Mouse (Mus musculus): ENCODE data around the gene Gm21190. TPM values are rescaled to one million over a fixed set of nuclear protein-coding genes. Genes with fewer than 3 reads are reported as not detected.
"Not testable (repeated sequence)": the region's sequence is repeated elsewhere in the genome, so short reads cannot be mapped to it uniquely, and the experiment has no call there.

Gene Gm21190
- polyA plus RNA-seq, 1 experiment: 5.0 TPM

- Histone ChIP-seq H3K27ac (ENCODE audit: control insufficient read depth, insufficient read depth, low read depth, low read length) (no peak overlapping the region), H3K36me3 (ENCODE audit: control insufficient read depth, insufficient read depth, low read length) (no peaks in the 10 kb centered on the region), H3K4me1 (ENCODE audit: control insufficient read depth, insufficient read depth, low read length) (no peaks in the 10 kb centered on the region), H3K4me3 (ENCODE audit: control insufficient read depth, low read depth, low read length) (no peak overlapping the region), H3K27me3 (ENCODE audit: control insufficient read depth, insufficient read depth, low read length) (no peaks in the 10 kb centered on the region)
- TF ChIP-seq CTCF (IDR thresholded peaks at IDR 0.05; ENCODE audit: control insufficient read depth, insufficient read depth, insufficient replicate concordance, low read depth, low read length): no peak
- TF ChIP-seq POLR2A (IDR thresholded peaks at IDR 0.05; ENCODE audit: control insufficient read depth, low read depth, low read length): no peak
These were observed 40.3 kb downstream of the Gm21190 start for GRCm38 (mm10) chr5:15488743-15489142.

- H3K36me3 ChIP-seq (ENCODE audit: control insufficient read depth, insufficient read depth, low read length); H3K27ac ChIP-seq (ENCODE audit: control insufficient read depth, insufficient read depth, low read depth, low read length); H3K4me3 ChIP-seq (ENCODE audit: control insufficient read depth, low read depth, low read length); H3K27me3 ChIP-seq (ENCODE audit: control insufficient read depth, insufficient read depth, low read length); H3K4me1 ChIP-seq (ENCODE audit: control insufficient read depth, insufficient read depth, low read length): not testable (repeated sequence)
These were observed 44.4 kb downstream of the Gm21190 start for GRCm38 (mm10) chr5:15484616-15485015.

GRCm38 (mm10) chr5:15483576-15483975 lies 45.4 kb downstream of the Gm21190 start:
- H3K27ac ChIP-seq (ENCODE audit: control insufficient read depth, insufficient read depth, low read depth, low read length); H3K27me3 ChIP-seq (ENCODE audit: control insufficient read depth, insufficient read depth, low read length); H3K4me3 ChIP-seq (ENCODE audit: control insufficient read depth, low read depth, low read length); H3K36me3 ChIP-seq (ENCODE audit: control insufficient read depth, insufficient read depth, low read length); H3K4me1 ChIP-seq (ENCODE audit: control insufficient read depth, insufficient read depth, low read length): not testable (repeated sequence)

GRCm38 (mm10) chr5:15482815-15483214 lies 46.2 kb downstream of the Gm21190 start:
- H3K27ac ChIP-seq (ENCODE audit: control insufficient read depth, insufficient read depth, low read depth, low read length); H3K4me1 ChIP-seq (ENCODE audit: control insufficient read depth, insufficient read depth, low read length); H3K27me3 ChIP-seq (ENCODE audit: control insufficient read depth, insufficient read depth, low read length); H3K36me3 ChIP-seq (ENCODE audit: control insufficient read depth, insufficient read depth, low read length); H3K4me3 ChIP-seq (ENCODE audit: control insufficient read depth, low read depth, low read length): not testable (repeated sequence)

GRCm38 (mm10) chr5:15476423-15476822 lies 52.6 kb downstream of the Gm21190 start, which contains the start of gene Gm21149:
Gene Gm21149, minus strand, starts transcription at chr5:15476523.
- not testable (repeated sequence) for H3K27ac ChIP-seq (ENCODE audit: control insufficient read depth, insufficient read depth, low read depth, low read length); H3K4me1 ChIP-seq (ENCODE audit: control insufficient read depth, insufficient read depth, low read length); H3K36me3 ChIP-seq (ENCODE audit: control insufficient read depth, insufficient read depth, low read length); H3K27me3 ChIP-seq (ENCODE audit: control insufficient read depth, insufficient read depth, low read length)
- peak within 1 kb of the TSS; percentile 70 for H3K4me3 ChIP-seq (ENCODE audit: control insufficient read depth, low read depth, low read length)

Other genes with a start within 250 kb of the Gm21190 start
- gene Gm21149, start 52.7 kb downstream of the Gm21190 start, polyA plus RNA-seq (2012; rRNA removed): 9.8 and 15.2 TPM in 2 replicates
- 5.2 and 7.5 TPM in 2 replicates for gene Gm21083, start 48.1 kb upstream of the Gm21190 start, polyA plus RNA-seq (2012; rRNA removed)
- gene Speer4d, start 89.8 kb upstream of the Gm21190 start, polyA plus RNA-seq (2012; rRNA removed): 0.93 and 1.6 TPM in 2 replicates
- gene 4930572O03Rik, start 127.8 kb upstream of the Gm21190 start, polyA plus RNA-seq (2012; rRNA removed): 0.69 and 1.0 TPM in 2 replicates
- 6.5 and 9.7 TPM in 2 replicates for gene Speer4c, start 185.0 kb upstream of the Gm21190 start, polyA plus RNA-seq (2012; rRNA removed)